Mouse (Mus musculus) limb, embryonic 12.5 days (tissue): Measurements from ENCODE around the gene Gm2016. TPM values are rescaled to one million over a fixed set of nuclear protein-coding genes. Genes with fewer than 3 reads are reported as not detected.
A peak's percentile ranks its signal among the peaks of the same experiment; 100 is the strongest.
"Not testable (repeated sequence)": the region's sequence is repeated elsewhere in the genome, so short reads cannot be mapped to it uniquely, and the experiment has no call there.

Source experiments
- ATAC-seq: fragments of 200-750 bp; cut with Nextera tagmentation; 2 replicates; pipeline ENCODE4 v1.8.0; 2017; ENCODE audit warnings: low read depth, moderate TSS enrichment; ENCODE audit not compliant: insufficient number of reproducible peaks, insufficient read depth, low FRiP score, low TSS enrichment
- H3K27ac ChIP-seq: fragments of 300-500 bp; sonication (generic); 2 replicates; pipeline ENCODE4 v1.5.1; 2016; ENCODE audit warnings: mild to moderate bottlenecking, moderate library complexity
- H3K27me3 ChIP-seq: fragments of 300-500 bp; sonication (generic); 2 replicates; pipeline ENCODE4 v1.6.1; 2016; ENCODE audit warnings: mild to moderate bottlenecking, moderate library complexity
- H3K36me3 ChIP-seq: fragments of 300-500 bp; sonication (generic); 2 replicates; pipeline ENCODE4 v1.6.1; 2016; ENCODE audit warnings: mild to moderate bottlenecking, moderate library complexity
- H3K4me1 ChIP-seq: fragments of 300-500 bp; sonication (generic); replicated peaks from 2 replicates; pipeline ENCODE4 v1.6.1; 2016
- H3K4me2 ChIP-seq: fragments of 300-500 bp; sonication (generic); 2 replicates; pipeline ENCODE4 v1.6.1; 2016; ENCODE audit warnings: mild to moderate bottlenecking, moderate library complexity
- H3K4me3 ChIP-seq: fragments of 300-500 bp; sonication (generic); replicated peaks from 2 replicates; pipeline ENCODE4 v1.5.1; 2016; ENCODE audit warnings: mild to moderate bottlenecking
- H3K9ac ChIP-seq: fragments of 300-500 bp; sonication (generic); replicated peaks from 2 replicates; pipeline ENCODE4 v1.6.1; 2016; ENCODE audit warnings: mild to moderate bottlenecking, moderate library complexity
- H3K9me3 ChIP-seq: fragments of 300-500 bp; sonication (generic); 2 replicates; pipeline ENCODE4 v1.6.1; 2016; ENCODE audit warnings: mild to moderate bottlenecking, moderate library complexity
- WGBS: fragments of 180-500 bp; shearing (Covaris S2); methylation state at CpG from one replicate; pipeline ENCODE4 v1.1.7; 2016; 5-methylcytosine and 5-hydroxymethylcytosine counted together
- polyA plus RNA-seq: library from polyadenylated mRNA; unstranded; fragments of >200 nt; fragmentation: Nextera tagmentation; extraction: Ambion mirVana; gene quantifications from 2 replicates; pipeline ENCODE4 v1.2.1, GENCODE M21; 2016

The Gm2016 gene
- not detected in 2 replicates for polyA plus RNA-seq

DNA sequence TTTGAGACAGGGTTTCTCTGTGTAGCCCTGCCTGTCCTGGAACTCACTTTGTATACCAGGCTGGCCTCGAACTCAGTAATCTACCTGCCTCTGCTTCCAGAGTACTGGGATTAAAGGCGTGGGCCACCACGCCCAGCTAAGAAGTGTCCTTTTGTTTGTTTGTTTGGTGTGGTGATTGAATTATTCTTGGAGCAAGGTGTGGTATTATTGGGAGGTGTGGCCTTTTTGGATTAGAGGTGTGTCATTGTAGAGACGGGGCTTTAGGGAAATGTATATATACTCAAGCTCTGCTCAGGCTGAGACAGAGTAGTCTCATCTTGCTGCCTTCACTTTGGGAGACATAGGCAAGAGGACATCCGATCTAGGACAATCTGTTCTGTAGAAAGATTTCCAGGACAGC is at the start of gene Gm2016:
Gene Gm2016, plus strand, starts transcription at position 301 of the 400 bp plus-strand sequence.
- H3K9me3 ChIP-seq, H3K4me1 ChIP-seq, H3K4me3 ChIP-seq, ATAC-seq, H3K9ac ChIP-seq, H3K4me2 ChIP-seq, H3K27me3 ChIP-seq, H3K36me3 ChIP-seq, H3K27ac ChIP-seq: not testable (repeated sequence)
- WGBS = 91% methylated on average over 5 of the region's 5 CpGs

DNA sequence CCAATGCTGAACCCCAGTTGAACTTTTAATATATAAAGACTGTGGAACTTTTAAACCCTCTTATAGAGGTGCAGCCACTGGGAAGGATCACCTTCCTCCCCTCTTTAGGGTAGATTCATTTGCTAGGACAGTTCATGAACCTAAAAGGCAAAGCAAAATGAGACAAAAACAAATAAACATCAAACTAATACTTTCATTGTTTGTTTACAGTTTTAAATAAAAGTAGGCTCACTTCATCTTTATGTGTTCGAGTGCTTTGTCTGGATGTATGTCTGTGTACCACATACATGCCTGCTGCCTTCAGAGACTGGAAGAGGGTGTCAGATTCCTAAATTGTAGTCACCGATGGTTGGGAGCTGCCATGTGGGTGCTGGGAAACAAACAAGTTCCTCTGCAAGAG is 31.6 kb upstream of the Gm2016 start, which contains the start of gene Gm2001:
Gene Gm2001, minus strand, starts transcription at position 101 of the 400 bp plus-strand sequence.
- WGBS = 81% methylated on average over 2 of the region's 2 CpGs
- ATAC-seq, H3K9me3 ChIP-seq, H3K4me3 ChIP-seq, H3K36me3 ChIP-seq, H3K4me2 ChIP-seq, H3K27me3 ChIP-seq, H3K9ac ChIP-seq, H3K27ac ChIP-seq, H3K4me1 ChIP-seq: not testable (repeated sequence)

- not testable (repeated sequence) for H3K36me3 ChIP-seq, H3K4me2 ChIP-seq, H3K27me3 ChIP-seq, H3K4me1 ChIP-seq, H3K9me3 ChIP-seq, H3K9ac ChIP-seq, H3K4me3 ChIP-seq, H3K27ac ChIP-seq, ATAC-seq
- WGBS = no CpG with 5 or more reads among the region's 2 CpGs
Measured at GRCm38 (mm10) chr12:87850657-87851056, 23.2 kb upstream of the Gm2016 start.

- not testable (repeated sequence) for H3K27me3 ChIP-seq, H3K9ac ChIP-seq, H3K27ac ChIP-seq, H3K4me2 ChIP-seq, H3K4me1 ChIP-seq, H3K36me3 ChIP-seq, H3K4me3 ChIP-seq, H3K9me3 ChIP-seq
- 92% methylated on average over 1 of the region's 1 CpGs for WGBS
- 0 out of 2 replicates have a peak, but pooled peaks have one; percentile 28 for ATAC-seq
Measured at GRCm38 (mm10) chr12:87856067-87856466, 17.8 kb upstream of the Gm2016 start.

DNA sequence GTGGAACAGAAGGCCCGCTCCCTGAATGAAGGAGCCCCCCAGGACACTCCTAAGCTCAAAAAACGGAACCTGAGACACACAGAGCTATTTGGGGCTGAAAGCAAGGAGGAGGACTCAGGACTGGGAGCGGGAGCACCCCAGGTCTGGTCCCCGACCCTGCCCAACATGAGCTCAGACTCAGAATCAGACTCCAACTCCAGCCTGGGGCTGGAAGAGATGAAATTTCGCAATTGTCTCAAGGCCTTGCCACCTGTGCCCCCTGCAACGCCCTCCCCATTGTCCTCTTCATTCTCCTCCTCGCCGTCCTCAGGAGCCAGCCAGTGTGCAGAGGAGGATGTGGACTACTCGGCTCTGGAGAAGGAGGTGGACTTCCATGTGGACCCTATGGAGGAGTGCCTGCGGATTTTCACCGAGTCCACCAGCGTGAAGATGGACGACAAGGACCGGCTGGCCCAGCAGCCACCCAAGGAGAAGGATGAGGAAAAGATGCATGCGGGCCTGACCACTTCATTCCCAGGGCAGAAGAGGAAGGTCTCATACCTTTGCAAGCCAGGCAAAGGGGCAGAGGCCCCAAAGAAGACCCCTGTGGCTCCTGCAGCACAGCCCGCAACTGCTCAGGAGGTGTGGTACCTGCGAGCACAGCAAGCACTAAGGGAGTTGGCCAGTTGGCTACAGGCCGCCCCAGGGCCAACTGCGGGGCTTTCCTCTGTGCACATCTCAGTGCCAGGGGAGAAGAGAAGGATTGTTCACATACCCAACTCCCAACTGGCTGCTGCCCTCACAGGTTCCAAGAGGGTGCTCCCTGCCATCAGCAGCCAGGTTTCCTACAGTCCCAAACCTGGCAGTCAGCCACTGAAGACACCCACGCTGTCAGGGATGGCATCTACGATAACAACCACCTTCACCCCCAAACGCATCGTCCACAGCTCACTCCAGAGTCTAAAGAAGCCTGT is 11.9 kb upstream of the Gm2016 start:
- 84% methylated on average over 23 of the region's 23 CpGs for WGBS
- H3K27me3 ChIP-seq, H3K4me3 ChIP-seq, H3K4me1 ChIP-seq, H3K9ac ChIP-seq, H3K4me2 ChIP-seq, ATAC-seq, H3K27ac ChIP-seq, H3K36me3 ChIP-seq: not testable (repeated sequence)
- peaks cover 14% of the 10 kb centered on the region for H3K9me3 ChIP-seq

GRCm38 (mm10) chr12:87863638-87864037 is 10.2 kb upstream of the Gm2016 start:
- not testable (repeated sequence) for ATAC-seq

DNA sequence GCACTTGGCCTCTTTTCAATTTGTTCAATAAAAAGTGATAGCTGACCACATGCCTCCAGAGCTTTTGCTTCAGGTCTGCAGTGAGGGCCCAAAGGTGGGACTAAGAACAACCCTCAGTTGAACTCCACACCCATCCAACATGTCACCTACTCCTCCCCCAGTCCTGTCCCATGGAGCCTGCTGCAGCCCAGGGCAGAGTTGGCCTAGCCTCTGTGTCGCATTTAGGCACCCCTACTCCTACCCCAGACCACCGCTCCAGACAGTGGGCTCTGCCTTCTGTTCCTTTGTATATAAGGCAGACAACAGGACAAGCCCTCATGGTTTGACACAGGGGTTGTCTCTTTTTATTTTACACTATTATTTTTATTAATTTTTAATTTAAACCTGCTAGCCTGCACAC is 9.8 kb upstream of the Gm2016 start:
- H3K4me2 ChIP-seq, H3K4me3 ChIP-seq, H3K27me3 ChIP-seq, H3K4me1 ChIP-seq, H3K36me3 ChIP-seq, H3K27ac ChIP-seq, H3K9ac ChIP-seq: not testable (repeated sequence)
- 89% methylated on average over 2 of the region's 2 CpGs for WGBS
- peaks cover 14% of the 10 kb centered on the region for H3K9me3 ChIP-seq
- 0 out of 2 replicates have a peak, but pooled peaks have one; percentile 44 for ATAC-seq

More at GRCm38 (mm10) chr12:87863638-87864037, 10.2 kb upstream of the Gm2016 start:
- not testable (repeated sequence) for H3K9ac ChIP-seq, H3K4me1 ChIP-seq, H3K36me3 ChIP-seq, H3K27ac ChIP-seq, H3K4me3 ChIP-seq, H3K4me2 ChIP-seq, H3K27me3 ChIP-seq
- H3K9me3 ChIP-seq = peaks cover 14% of the 10 kb centered on the region
- 96% methylated on average over 10 of the region's 11 CpGs for WGBS

DNA sequence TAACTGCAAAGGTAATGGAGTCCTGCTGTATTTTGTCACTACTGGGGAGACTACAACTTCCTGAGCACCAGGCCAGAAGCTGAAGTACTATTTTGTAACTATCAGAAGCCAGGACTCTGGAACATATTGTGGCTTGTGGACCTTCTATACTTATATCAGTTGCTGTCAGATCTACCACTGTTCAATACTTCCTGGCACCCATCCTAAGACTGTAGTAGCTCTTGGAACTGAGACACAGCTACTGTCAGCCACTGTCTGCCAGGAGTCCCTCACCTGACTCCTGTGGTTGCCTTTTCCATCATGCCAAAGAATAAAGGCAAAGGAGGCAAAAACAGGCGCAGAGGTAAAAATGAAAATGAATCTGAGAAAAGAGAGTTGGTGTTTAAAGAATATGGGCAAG is 21.2 kb downstream of the Gm2016 start, which contains the start of gene Gm2022:
Gene Gm2022, plus strand, starts transcription at position 301 of the 400 bp plus-strand sequence.
- H3K4me3 ChIP-seq, H3K9ac ChIP-seq, H3K4me2 ChIP-seq, ATAC-seq, H3K36me3 ChIP-seq, H3K4me1 ChIP-seq, H3K27me3 ChIP-seq, H3K9me3 ChIP-seq, H3K27ac ChIP-seq: not testable (repeated sequence)
- 79% methylated on average over 1 of the region's 1 CpGs for WGBS

DNA sequence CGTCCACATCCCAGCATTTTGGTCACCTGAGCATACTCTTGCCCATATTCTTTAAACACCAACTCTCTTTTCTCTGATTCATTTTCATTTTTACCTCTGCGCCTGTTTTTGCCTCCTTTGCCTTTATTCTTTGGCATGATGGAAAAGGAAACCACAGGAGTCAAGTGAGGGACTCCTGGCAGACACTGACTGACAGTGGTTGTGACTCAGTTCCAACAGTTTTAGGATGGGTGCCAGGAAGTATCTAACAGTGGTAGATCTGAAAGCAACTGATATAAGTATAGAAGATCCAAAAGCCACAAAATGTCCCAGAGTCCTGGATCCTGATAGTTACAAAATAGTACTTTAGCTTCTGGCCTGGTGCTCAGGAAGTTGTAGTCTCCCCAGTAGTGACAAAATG is 45.8 kb downstream of the Gm2016 start, which contains the start of gene Gm2035:
Gene Gm2035, minus strand, starts transcription at position 137 of the 400 bp plus-strand sequence.
- H3K4me1 ChIP-seq, H3K27ac ChIP-seq, ATAC-seq, H3K36me3 ChIP-seq, H3K4me3 ChIP-seq, H3K9ac ChIP-seq, H3K4me2 ChIP-seq, H3K27me3 ChIP-seq, H3K9me3 ChIP-seq: not testable (repeated sequence)
- 83% methylated on average over 2 of the region's 2 CpGs for WGBS
